Mouse (Mus musculus): ENCODE results near the gene Map2k4.

Map2k4 gene

GRCm38 (mm10) chr11:65773946-65774656 is 14.0 kb downstream of the Map2k4 start:
- no peak for DNase-seq (ENCODE audit: low spot score in 2 of 2)

DNA sequence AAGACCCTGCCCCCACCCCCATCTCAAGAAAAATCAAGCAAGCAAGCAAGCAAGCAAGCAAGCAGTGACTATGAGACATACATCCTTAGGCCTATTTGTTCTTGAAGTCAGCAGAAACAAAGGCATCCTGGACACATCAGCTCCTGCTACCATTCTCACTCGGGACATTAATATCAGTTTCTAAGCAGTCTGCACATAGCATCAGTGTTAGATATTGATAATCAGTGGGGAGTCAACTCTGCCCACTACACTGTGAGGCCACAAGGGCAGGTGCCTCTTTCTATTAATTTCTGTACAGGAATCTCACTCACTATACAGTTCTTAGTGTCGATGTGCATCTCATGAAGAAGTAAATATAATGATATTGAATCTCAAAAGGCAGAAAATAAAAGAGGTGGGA is 14.6 kb downstream of the Map2k4 start:
- DNase-seq (ENCODE audit: low spot score in 2 of 2) = no peak

DNA sequence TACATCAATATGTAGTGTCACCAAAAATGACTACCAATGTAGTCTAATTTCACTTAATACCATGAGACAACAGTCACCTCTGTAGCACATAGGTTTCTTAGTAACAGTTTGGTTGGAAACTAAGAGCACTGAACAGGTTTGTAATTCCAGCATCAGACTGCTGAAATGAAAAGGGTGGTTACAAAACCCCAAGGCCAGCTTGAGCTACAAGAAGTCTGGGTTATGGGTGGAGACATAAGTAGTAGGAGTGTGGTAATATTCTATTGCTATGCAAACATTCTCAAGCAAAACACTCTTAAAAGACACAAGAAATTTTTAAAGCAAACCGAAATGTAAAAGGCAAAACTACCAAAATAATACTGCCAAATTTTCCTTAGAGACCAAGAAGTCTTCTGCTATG is 16.6 kb downstream of the Map2k4 start:
- no peak for DNase-seq (ENCODE audit: low spot score in 2 of 2)

DNA sequence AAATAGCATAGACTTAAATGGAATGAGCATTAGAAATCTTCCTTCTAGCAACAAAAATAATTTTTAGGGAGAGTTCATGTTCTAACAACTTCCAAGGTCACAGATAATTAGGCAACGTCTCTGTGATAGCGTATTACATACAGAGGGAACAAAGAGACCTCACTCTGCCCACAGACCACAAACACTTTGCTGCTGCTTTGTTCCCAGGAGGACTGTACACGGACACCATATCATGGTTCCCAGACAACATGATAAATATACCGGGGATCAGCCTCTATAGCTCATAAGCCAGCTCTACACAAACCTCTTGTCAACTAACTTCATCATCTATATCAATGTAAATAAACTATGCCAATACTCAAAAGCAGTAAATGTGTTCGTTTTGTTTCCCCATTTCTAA is 18.1 kb downstream of the Map2k4 start:
- no peak for DNase-seq (ENCODE audit: low spot score in 2 of 2)

GRCm38 (mm10) chr11:65768445-65768844 is 19.7 kb downstream of the Map2k4 start:
- no peak for DNase-seq (ENCODE audit: low spot score in 2 of 2)

DNA sequence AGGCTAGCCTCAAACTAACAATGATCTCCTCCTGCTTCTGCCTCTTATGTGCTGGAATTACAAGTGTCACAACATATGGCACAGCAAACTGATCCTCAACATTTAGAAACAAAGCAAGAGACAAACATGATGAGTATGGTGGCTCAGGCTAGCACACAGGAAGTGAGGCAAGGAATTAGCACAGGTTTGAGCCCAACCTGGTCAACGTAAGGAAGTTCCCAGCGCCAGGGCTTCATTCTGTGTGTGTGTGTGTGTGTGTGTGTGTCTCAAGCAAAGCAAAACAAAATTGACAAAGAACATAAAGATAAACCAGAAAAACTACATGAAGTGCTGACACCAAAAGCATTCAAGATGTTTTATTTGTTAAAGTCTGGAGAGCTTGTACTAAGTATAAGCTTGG is 27.2 kb downstream of the Map2k4 start:
- DNase-seq (ENCODE audit: low spot score in 2 of 2) = no peak

- no peak for DNase-seq (ENCODE audit: low spot score in 2 of 2)
Measured at GRCm38 (mm10) chr11:65759350-65759749, 28.7 kb downstream of the Map2k4 start.

GRCm38 (mm10) chr11:65754161-65754560 is 33.9 kb downstream of the Map2k4 start:
- no peak for DNase-seq (ENCODE audit: low spot score in 2 of 2)

- DNase-seq (ENCODE audit: low spot score in 2 of 2) = no peak
Measured at GRCm38 (mm10) chr11:65753593-65753992, 34.5 kb downstream of the Map2k4 start.

GRCm38 (mm10) chr11:65750546-65750945 is 37.6 kb downstream of the Map2k4 start:
- no peak for DNase-seq (ENCODE audit: low spot score in 2 of 2)

- DNase-seq (ENCODE audit: low spot score in 2 of 2) = no peak
Measured at GRCm38 (mm10) chr11:65747433-65747832, 40.7 kb downstream of the Map2k4 start.

DNA sequence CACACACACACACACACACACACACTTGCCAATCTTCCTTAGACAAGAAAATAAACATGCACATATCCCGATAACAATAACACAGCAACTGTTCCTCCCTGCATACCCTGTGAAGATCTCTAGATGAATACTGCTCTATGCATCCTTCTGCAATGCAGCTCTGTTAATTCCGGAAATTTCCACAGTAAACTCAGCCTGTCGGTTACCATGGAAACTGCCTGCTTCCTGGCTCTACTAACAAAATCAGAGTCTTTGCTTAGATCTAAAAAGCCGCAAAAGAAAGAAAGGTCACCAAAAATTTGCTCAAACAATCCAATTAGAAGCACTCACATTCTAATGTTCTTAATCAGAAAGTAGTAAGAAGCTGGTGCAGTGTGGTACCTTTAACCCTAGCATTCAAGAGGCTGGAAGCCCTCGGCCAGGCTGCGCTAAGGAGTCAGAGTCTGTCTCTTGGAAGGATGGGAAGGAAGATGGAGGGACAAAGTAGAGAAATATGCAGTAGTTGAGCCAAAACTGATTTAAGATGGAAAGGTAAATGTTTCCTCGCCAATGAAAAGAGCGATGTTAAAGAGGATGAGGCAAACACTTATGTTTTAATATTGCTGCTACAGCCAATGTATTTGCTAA is 42.3 kb downstream of the Map2k4 start:
- DNase-seq (ENCODE audit: low spot score in 2 of 2) = peak; percentile 56 to 77

- no peak for DNase-seq (ENCODE audit: low spot score in 2 of 2)
Measured at GRCm38 (mm10) chr11:65743866-65744265, 44.2 kb downstream of the Map2k4 start.

GRCm38 (mm10) chr11:65740811-65741210 is 47.3 kb downstream of the Map2k4 start:
- no peak for DNase-seq (ENCODE audit: low spot score in 2 of 2)

- DNase-seq (ENCODE audit: low spot score in 2 of 2) = no peak
Measured at GRCm38 (mm10) chr11:65740390-65740789, 47.7 kb downstream of the Map2k4 start.

- DNase-seq (ENCODE audit: low spot score in 2 of 2) = no peak
Measured at GRCm38 (mm10) chr11:65739880-65740279, 48.2 kb downstream of the Map2k4 start.

DNA sequence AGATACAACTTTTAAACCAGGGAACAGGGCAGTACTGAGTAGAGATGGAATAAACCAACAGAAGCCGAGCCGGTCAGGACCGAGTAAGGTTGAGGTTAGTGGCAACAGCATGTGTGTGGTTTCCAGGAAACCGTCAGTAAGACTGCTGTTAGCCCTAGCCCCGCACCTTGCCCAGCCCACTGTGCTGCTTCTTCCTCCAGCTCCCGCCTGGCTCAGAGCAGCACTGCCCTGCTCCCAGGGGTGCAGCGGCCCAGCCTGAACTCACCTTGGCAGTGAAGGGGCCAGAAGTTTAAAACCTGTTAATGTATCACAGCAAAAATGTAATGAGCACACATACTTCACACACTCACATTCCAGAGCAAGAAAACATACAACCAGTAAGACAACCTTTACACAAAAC is 53.4 kb downstream of the Map2k4 start:
- no peak for DNase-seq (ENCODE audit: low spot score in 2 of 2)

GRCm38 (mm10) chr11:65729623-65730217 is 58.4 kb downstream of the Map2k4 start:
- no peak for DNase-seq (ENCODE audit: low spot score in 2 of 2)

GRCm38 (mm10) chr11:65728906-65729305 is 59.2 kb downstream of the Map2k4 start:
- DNase-seq (ENCODE audit: low spot score in 2 of 2) = no peak

GRCm38 (mm10) chr11:65723715-65724114 is 64.4 kb downstream of the Map2k4 start:
- DNase-seq (ENCODE audit: low spot score in 2 of 2) = no peak

- DNase-seq (ENCODE audit: low spot score in 2 of 2) = no peak
Measured at GRCm38 (mm10) chr11:65721615-65722014, 66.5 kb downstream of the Map2k4 start.

DNA sequence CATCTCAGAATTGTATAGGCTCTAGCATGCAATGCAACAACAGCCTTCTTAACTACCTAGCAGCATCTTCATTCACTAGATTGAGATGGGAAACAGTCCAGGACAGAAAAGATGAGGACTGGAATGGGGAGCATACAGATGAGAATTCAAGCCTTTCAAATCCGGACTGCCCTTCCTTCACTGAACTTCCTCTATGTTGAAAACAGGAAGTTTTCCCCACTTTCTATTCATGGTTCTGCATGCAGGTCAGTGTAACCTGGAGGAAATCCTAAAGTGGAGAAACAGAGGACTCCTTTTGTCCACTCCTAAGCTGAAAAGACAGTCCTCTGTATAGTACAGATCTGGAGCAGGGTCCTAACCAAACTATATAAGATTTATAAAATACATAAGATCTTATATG is 68.1 kb downstream of the Map2k4 start:
- no peak for DNase-seq (ENCODE audit: low spot score in 2 of 2)

GRCm38 (mm10) chr11:65713830-65714229 is 74.3 kb downstream of the Map2k4 start:
- no peak for DNase-seq (ENCODE audit: low spot score in 2 of 2)
